ENCODE assay signal across 8 mouse cellular contexts in the genomic region with DNA sequence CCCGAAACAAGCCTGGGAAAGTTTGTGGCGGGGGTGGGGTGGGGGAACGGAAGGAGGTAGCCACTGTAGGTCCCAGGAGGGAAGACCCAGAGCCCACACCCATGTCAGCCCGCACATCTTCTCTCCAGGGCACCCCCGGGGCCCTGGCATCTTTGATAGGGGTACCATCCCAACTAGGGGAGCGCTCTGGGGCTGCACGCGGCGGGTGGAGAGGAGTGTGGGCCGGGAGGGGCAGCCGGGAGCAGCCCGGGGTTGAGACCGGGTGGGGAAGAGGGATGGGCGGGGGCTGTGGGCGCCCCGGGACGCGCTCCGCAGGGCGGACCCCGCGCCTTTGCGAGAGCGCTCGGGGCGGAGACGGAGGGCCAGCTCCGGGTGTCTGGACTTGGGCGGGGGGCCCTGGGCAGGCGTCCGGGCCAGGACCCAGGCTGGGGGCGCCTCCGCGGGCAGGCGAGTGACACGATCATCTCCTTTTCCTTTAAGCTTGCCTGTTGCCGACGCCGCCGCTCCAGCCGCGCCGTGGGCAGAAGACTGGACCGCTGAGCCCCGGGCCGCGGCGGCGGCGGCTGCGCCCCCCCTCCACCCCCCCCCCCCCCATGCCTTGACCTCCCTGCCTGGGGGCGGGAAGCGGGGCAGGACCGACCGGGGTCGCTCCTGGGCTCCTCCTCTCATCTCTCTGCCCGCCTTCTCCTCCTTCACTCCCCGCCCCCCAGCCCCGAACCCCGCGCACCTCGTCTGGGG. TPM values are rescaled to one million over a fixed set of nuclear protein-coding genes. Genes with fewer than 3 reads are reported as not detected.
DNase-seq lines count a peak whose midpoint lies in the region; ATAC-seq and TF ChIP-seq lines count a peak whose summit lies in the region.

No protein-coding gene starts in this region.

- no peak for TF ChIP-seq CTCF in embryonic fibroblast, embryonic 13.5 days (IDR thresholded peaks at IDR 0.05; ENCODE audit: borderline replicate concordance, insufficient read depth, low read length)
- no peak; the same call in 1 of the 2 replicates for TF ChIP-seq CTCF in stomach, postnatal 0 days (IDR thresholded peaks at IDR 0.05; ENCODE audit: low read depth)

- intact Hi-C loops in left cerebral cortex, postnatal 25 days (cut with DNase I), result loop anchor here (5.0 to 10.0 kb wide), 8 partner anchors 215 to 1142 kb away; a partner anchor contains a TSS

- no peaks in the 10 kb centered on the region for H3K36me3 ChIP-seq in heart, embryonic 16.5 days (ENCODE audit: control insufficient read depth, insufficient read depth)
- H3K36me3 ChIP-seq in stomach, postnatal 0 days (ENCODE audit: control insufficient read depth, insufficient read depth, low read length), result no peaks in the 10 kb centered on the region

- peak overlapping the region; percentile 70 for H3K27ac ChIP-seq in embryonic fibroblast, embryonic 13.5 days (ENCODE audit: insufficient read depth, low read length)
- peak overlapping the region; percentile 73 for H3K27ac ChIP-seq in heart, embryonic 16.5 days (ENCODE audit: low read length)
- H3K27ac ChIP-seq in stomach, postnatal 0 days (replicated peaks), result peak overlapping the region; percentile 88

- TF ChIP-seq POLR2A in embryonic fibroblast, embryonic 13.5 days (IDR thresholded peaks at IDR 0.05; ENCODE audit: low read depth, low read length), result no peak; the same call in 1 of the 2 replicates

- TF ChIP-seq EP300 in stomach, postnatal 0 days (optimal IDR thresholded peaks at IDR 0.05), result no peak

- WGBS in heart, embryonic 16.5 days, result under 1% methylated on average over 48 of the region's 62 CpGs
- 1% methylated on average over 21 of the region's 62 CpGs for WGBS in stomach, postnatal 0 days

- H3K4me2 ChIP-seq in heart, embryonic 16.5 days (ENCODE audit: low read depth, low read length), result peak overlapping the region; percentile 98
- peak overlapping the region; percentile 99 for H3K4me2 ChIP-seq in stomach, postnatal 0 days (replicated peaks; ENCODE audit: low read depth)

- H3K27me3 ChIP-seq in heart, embryonic 16.5 days (ENCODE audit: control insufficient read depth, insufficient read depth, low read length), result peaks cover 48% of the 10 kb centered on the region
- peaks cover 5% of the 10 kb centered on the region; the same call in 1 of the 2 replicates for H3K27me3 ChIP-seq in stomach, postnatal 0 days (ENCODE audit: control insufficient read depth, insufficient read depth, low read length)

- H3K9me3 ChIP-seq in heart, embryonic 16.5 days (replicated peaks; ENCODE audit: control insufficient read depth, low read length), result no peaks in the 10 kb centered on the region
- H3K9me3 ChIP-seq in stomach, postnatal 0 days (ENCODE audit: control insufficient read depth, low read length), result no peaks in the 10 kb centered on the region

- peak; percentile 78 for ATAC-seq in heart, embryonic 16.5 days (replicated peaks; ENCODE audit: extremely low read depth, insufficient read depth, low FRiP score)
- 0 out of 2 replicates have a peak, but pooled peaks have one; percentile 13 for ATAC-seq in megakaryocyte progenitor cell, adult 5-6 weeks (replicated peaks; ENCODE audit: poor library complexity)
- peak; percentile 83 for ATAC-seq in stomach, postnatal 0 days (ENCODE audit: low FRiP score, low TSS enrichment)

- peak overlapping the region; percentile 69 for H3K4me3 ChIP-seq in embryonic fibroblast, embryonic 13.5 days (ENCODE audit: insufficient read depth, low read length)
- H3K4me3 ChIP-seq in heart, embryonic 16.5 days (ENCODE audit: low read length), result peak overlapping the region; percentile 85
- peak overlapping the region; percentile 83 for H3K4me3 ChIP-seq in stomach, postnatal 0 days (ENCODE audit: low read depth, low read length)

- H3K9ac ChIP-seq in heart, embryonic 16.5 days (ENCODE audit: low read length), result peak overlapping the region; percentile 85
- H3K9ac ChIP-seq in stomach, postnatal 0 days (ENCODE audit: low read length), result peak overlapping the region; percentile 76

- H3K4me1 ChIP-seq in embryonic fibroblast, embryonic 13.5 days (ENCODE audit: control insufficient read depth, insufficient read depth, low read length), result no peaks in the 10 kb centered on the region
- peaks cover 14% of the 10 kb centered on the region for H3K4me1 ChIP-seq in heart, embryonic 16.5 days (ENCODE audit: control insufficient read depth, insufficient read depth, low read length)
- no peaks in the 10 kb centered on the region for H3K4me1 ChIP-seq in stomach, postnatal 0 days (replicated peaks; ENCODE audit: control insufficient read depth, insufficient read depth)

- DNase-seq in NIH3T3 (ENCODE audit: low read depth), result peak; percentile 60
- DNase-seq in adrenal gland, postnatal 14 days, result peak; percentile 63
- DNase-seq in kidney, postnatal 25 days, result peak; percentile 44 to 73
- peak; percentile 69 for DNase-seq in stomach, postnatal 0 days (ENCODE audit: low spot score)
- no peak for DNase-seq in left cerebral cortex, postnatal 25 days (ENCODE audit: low spot score in 2 of 2)

RNA-seq across cellular contexts. Expression of a gene that starts 0.6 kb away (rescaled TPM):
- total RNA-seq in adrenal gland, postnatal 14 days (2021), result 5.3 and 5.8 TPM in 2 replicates
- 12.8 and 14.0 TPM in 2 replicates for polyA plus RNA-seq in embryonic fibroblast, embryonic 13.5 days (2011; ENCODE audit: insufficient read length, low read depth, missing spikeins)
- polyA plus RNA-seq in heart, embryonic 16.5 days (2015; fragmentation: Nextera tagmentation; extraction: Ambion mirVana), result 3.2 and 3.7 TPM in 2 replicates
- 0.02 and 0.24 TPM in 2 replicates for total RNA-seq in megakaryocyte progenitor cell, adult 5-6 weeks (2015)
- 0.27 TPM in 1 of 2 replicates, not detected in the other for total RNA-seq in megakaryocyte progenitor cell, adult 5-6 weeks (2017)
- 4.3 and 4.4 TPM in 2 replicates for polyA plus RNA-seq in stomach, postnatal 0 days (2015; fragmentation: Nextera tagmentation; extraction: Ambion mirVana)
- total RNA-seq in left cerebral cortex, postnatal 25 days (2021), result 10 to 100 TPM; 43.3 to 44.1 TPM

Comparison
In these comparisons a context has a peak if more than half of its experiments do, and no peak if none do; other contexts are left out.
1. DNase-seq: peak in NIH3T3 (single experiment), adrenal gland, postnatal 14 days (single experiment), kidney, postnatal 25 days (2 of 2) and stomach, postnatal 0 days (single experiment); none in left cerebral cortex, postnatal 25 days (0 of 2).
2. ATAC-seq: peak in every context shown above with its lines; median percentile 83 in stomach, postnatal 0 days; 78 in heart, embryonic 16.5 days; 13 in megakaryocyte progenitor cell, adult 5-6 weeks.
3. Peak in every context shown above with its lines, with median percentiles within 50 percentile points of each other: H3K27ac ChIP-seq and H3K4me3 ChIP-seq.